Mouse (Mus musculus) small intestine, adult 2 months (tissue): ENCODE data around the gene Cux2. TPM values are rescaled to one million over a fixed set of nuclear protein-coding genes. Genes with fewer than 3 reads are reported as not detected.

Experiments used
- H3K27ac ChIP-seq: fragments of 200-500 bp; 2 replicates; pipeline ENCODE4 v1.5.1; 2012; ENCODE audit warnings: low read depth, low read length, control low read depth, inconsistent platforms; ENCODE audit not compliant: insufficient read depth
- H3K27me3 ChIP-seq: fragments of 200-500 bp; 2 replicates; pipeline ENCODE4 v1.6.1; 2012; ENCODE audit warnings: mild to moderate bottlenecking, moderate library complexity, low read length, inconsistent platforms; ENCODE audit not compliant: control insufficient read depth, insufficient read depth
- H3K36me3 ChIP-seq: fragments of 200-500 bp; 2 replicates; pipeline ENCODE4 v1.6.1; 2012; ENCODE audit warnings: mild to moderate bottlenecking, low read length, control low read depth, inconsistent platforms; ENCODE audit not compliant: control insufficient read depth, insufficient read depth
- H3K4me1 ChIP-seq: fragments of 200-500 bp; 2 replicates; pipeline ENCODE4 v1.6.1; 2012; ENCODE audit warnings: low read length, inconsistent platforms, mixed read lengths; ENCODE audit not compliant: control insufficient read depth, insufficient read depth, insufficient read length
- H3K4me3 ChIP-seq: fragments of 200-500 bp; 2 replicates; pipeline ENCODE4 v1.5.1; 2012; ENCODE audit warnings: low read depth, mild to moderate bottlenecking, control low read depth, inconsistent platforms, low read length, moderate library complexity
- CTCF ChIP-seq: fragments of 200-500 bp; IDR thresholded peaks from 2 replicates; pipeline ENCODE4 v1.5.1; 2012; ENCODE audit warnings: low read depth, mild to moderate bottlenecking, control low read depth, inconsistent platforms, low read length, moderate library complexity, mixed read lengths; ENCODE audit not compliant: insufficient replicate concordance, insufficient read length; ENCODE audit errors: extremely low read depth
- POLR2A ChIP-seq: fragments of 200-500 bp; IDR thresholded peaks from 2 replicates; pipeline ENCODE4 v1.6.1; 2012; ENCODE audit warnings: low read depth, mild to moderate bottlenecking, control low read depth, inconsistent platforms, low read length, moderate library complexity
- WGBS: fragments of 180-500 bp; shearing (Covaris S2); methylation state at CpG from one replicate; pipeline ENCODE4 v1.1.7; 2018; 5-methylcytosine and 5-hydroxymethylcytosine counted together
- polyA plus RNA-seq: library from polyadenylated mRNA; depleted of rRNA; stranded (reverse); fragments of >200 nt; gene quantifications from 2 replicates; pipeline ENCODE4 v1.2.3, GENCODE M21; 2012

Cux2 gene
- polyA plus RNA-seq, 1 experiment = 2.6 TPM

DNA sequence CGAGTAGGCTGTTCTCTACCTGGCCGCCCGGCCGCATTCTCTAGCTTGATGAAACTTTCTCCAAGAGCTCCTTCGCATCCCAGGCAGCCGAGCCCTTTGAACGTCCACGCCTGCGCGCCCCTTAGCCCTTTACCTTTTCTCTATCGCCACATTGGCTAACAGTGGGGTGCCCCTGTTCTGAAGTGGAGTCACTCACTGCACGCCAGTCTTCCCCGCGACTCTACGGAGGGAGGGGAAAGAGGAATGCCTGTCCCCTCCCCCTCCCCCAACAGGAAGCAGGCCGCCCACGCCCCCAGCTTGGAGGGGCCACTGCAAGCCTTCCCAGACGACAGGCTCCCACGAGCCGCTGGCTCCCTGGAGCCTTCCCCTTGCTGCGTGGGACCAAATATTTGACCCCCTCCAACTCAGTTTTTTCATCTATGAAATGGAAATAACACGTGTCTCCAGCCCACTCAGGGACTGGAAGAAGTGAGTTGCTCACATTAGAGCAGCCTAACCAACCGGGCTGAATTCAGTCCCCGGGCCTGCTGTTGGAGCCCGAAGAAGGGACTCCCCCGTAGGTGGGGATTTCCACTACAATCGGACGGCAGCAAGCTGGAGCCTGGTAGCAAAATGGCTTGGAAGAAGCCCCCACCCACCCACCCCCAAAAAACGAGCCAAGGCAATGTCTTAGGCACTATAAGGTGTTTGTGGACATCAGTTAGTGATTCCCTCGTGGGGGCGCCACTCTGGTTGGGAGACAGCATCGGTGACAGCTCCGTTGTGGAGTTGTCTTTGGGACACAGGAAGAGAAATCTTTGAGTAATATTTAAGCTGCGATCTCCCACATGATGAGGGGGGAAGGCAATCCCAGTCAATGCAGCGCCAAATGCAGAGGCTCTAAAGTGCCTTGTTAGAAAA lies 212.2 kb downstream of the Cux2 start, which contains the start of gene Sh2b3:
Gene Sh2b3 (minus strand): TSS at position 206 of the 900 bp plus-strand sequence.
- H3K4me1 ChIP-seq = peaks cover 33% of the 10 kb centered on the region

DNA sequence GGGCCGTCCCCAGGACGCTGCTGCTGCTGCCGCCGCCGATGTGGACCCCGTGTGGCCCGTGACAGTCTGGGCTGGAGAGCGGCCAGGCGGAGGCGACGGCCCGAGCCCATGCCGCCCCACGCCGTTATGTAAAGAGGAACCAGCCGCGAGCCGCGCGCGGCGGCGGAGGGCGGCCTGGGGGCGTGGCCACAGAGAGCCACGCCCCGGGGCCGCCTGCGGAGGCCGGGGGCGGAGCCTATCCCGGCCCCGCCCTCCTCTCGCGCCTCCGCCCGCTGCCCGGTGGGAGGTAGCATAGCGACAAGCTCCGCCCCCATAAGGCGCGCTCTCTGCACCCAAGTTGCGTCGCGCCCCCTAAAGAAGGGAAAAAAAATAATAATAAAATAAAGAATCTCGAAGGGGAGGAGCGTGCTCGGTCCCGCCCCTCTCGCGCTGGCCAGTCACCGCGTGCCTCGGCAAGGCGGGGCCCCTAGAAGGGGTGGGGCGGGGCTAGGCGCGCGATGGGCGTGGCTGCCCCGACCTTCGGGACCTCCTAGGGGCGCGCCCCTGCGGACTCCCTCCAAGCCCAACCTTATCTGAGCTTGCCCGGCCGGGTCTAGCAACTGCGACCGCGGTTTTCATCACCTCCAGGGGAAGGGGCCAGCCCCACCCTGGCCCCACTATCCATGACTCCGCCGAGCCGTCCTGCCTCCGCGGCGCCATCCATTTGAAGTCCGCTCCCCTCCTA lies 213.0 kb downstream of the Cux2 start:
- H3K4me3 ChIP-seq = peak overlapping the region; percentile 94
- TF ChIP-seq POLR2A (peak; percentile 81), CTCF (no peak)
- H3K27ac ChIP-seq = peak overlapping the region; percentile 90
- H3K27me3 ChIP-seq = no peaks in the 10 kb centered on the region
- H3K4me1 ChIP-seq = peaks cover 30% of the 10 kb centered on the region
- no peaks in the 10 kb centered on the region; the same call in 1 of the 2 replicates for H3K36me3 ChIP-seq
- WGBS = under 1% methylated on average over 76 of the region's 77 CpGs

More for the DNA sequence above, 212.2 kb downstream of the Cux2 start, which contains the start of gene Sh2b3:
- Histone ChIP-seq H3K27me3 (no peaks in the 10 kb centered on the region), H3K36me3 (no peaks in the 10 kb centered on the region), H3K27ac (peak within 1 kb of the TSS; percentile 91), H3K4me3 (peak within 1 kb of the TSS; percentile 94)
- WGBS = under 1% methylated on average over 35 of the region's 35 CpGs
- no peak for TF ChIP-seq POLR2A
- peak; percentile 9; the same call in 1 of the 2 replicates for TF ChIP-seq CTCF

DNA sequence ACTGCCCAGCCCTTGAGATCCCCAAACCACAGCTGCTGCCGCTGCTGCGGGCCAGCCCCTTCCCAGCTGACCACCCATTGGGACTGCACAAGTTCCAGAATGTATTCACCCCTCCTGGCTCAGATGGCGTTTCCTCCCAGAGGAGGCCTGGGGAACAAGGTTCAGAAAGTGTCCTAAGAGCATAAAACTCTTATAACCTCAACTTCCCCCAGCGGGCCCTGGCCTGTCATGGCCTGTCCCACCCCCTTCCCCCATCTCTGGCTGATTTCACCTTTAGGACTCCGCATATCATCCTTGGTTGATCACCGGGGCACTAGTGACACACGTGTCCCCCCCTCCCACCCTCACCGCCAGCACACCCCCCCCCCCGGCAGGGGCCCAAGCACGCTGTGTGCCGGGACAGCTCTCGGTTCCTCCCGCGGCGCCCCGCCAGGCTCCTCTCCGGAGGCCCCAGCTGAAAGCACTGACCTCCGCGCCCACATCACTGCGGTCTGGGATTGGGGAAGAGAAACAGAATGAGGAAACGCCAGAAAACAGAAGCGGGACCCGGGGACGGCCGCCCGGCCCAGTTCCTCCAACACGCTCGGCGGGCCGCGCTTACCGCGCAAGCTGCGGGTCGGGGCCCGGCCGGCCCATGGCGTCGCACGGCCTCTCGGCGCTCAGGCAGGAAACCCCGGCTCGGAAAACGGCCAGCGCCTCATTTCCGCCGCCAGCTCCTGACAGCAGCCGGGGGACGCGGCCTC lies 213.8 kb downstream of the Cux2 start:
- Histone ChIP-seq H3K27ac (peak overlapping the region; percentile 90), H3K4me1 (peaks cover 30% of the 10 kb centered on the region), H3K36me3 (no peaks in the 10 kb centered on the region; the same call in 1 of the 2 replicates), H3K27me3 (no peaks in the 10 kb centered on the region), H3K4me3 (peak overlapping the region; percentile 94)
- WGBS = under 1% methylated on average over 50 of the region's 51 CpGs
- TF ChIP-seq CTCF (no peak), POLR2A (peak; percentile 20; the same call in 1 of the 2 replicates)

DNA sequence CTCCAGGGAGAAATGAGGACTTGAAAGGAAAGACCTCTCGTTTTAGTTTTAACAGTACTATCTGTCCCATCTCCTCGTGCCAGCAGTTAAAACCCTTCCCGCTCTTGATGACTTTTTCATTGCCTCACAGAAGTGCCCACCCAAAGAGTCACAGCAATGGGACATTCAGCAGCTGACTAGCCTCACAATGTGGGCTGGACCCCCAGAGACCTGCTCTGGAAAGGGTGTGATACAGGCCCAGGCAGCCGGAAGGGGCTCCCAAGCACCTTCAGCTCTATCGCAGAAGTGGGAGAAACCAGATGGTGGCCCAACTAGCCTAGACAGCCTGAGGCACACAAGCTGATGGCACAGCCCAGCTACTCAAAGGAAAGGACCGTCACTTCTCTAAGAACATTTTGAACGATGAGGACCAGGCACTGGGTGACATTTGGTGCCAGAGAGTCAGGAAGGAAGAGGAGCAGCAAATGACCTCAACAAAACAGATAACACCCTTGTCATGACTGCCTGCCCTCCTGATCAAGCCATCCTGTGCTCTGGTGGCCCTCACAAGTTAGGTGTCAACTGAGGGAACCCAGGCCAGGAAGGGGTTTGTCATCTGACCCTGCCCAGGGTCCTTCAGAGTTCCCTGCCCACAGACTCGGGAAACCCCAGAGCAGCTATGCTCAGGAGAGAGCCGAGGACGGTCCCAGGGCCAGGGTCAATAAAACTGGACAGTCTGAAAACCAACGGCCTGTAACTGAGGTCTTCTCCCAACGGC lies 214.7 kb downstream of the Cux2 start:
- Histone ChIP-seq H3K27ac (peak overlapping the region; percentile 39), H3K4me1 (peaks cover 30% of the 10 kb centered on the region), H3K4me3 (peak overlapping the region; percentile 94), H3K36me3 (no peaks in the 10 kb centered on the region; the same call in 1 of the 2 replicates), H3K27me3 (no peaks in the 10 kb centered on the region)
- 41% methylated on average over 12 of the region's 12 CpGs for WGBS
- TF ChIP-seq POLR2A (no peak; the same call in 1 of the 2 replicates), CTCF (no peak)

DNA sequence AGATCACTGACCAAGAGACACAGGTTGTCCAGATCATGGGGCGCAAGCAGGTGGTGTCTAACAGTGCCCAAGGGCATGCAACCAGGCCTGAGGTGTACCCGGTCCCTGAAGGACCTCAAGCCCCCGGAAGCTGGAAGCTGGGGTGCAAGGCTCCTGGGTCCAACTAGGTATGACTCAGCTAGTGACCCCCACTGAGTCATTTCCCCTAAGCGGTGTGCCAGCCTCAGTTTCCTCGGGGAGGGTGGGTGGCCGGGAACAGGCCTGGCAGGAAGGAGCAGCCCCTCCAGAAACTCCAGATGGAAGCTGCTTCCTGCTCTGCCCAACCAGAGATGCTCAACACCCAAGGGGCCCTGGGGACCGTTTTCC lies 215.7 kb downstream of the Cux2 start:
- WGBS = 55% methylated on average over 7 of the region's 7 CpGs

More for the DNA sequence above, 215.7 kb downstream of the Cux2 start:
- Histone ChIP-seq H3K4me3 (peak overlapping the region; percentile 94), H3K36me3 (peaks cover under 1% of the 10 kb centered on the region; the same call in 1 of the 2 replicates), H3K27me3 (no peaks in the 10 kb centered on the region), H3K27ac (no peak overlapping the region; the same call in 1 of the 2 replicates), H3K4me1 (peaks cover 27% of the 10 kb centered on the region)
- TF ChIP-seq CTCF = no peak
- TF ChIP-seq POLR2A = no peak
